Mouse (Mus musculus) bone marrow macrophage, adult 2 months (primary cell): ENCODE results near the gene Mlana.

Experiments used
- CTCF ChIP-seq: IDR thresholded peaks from 2 replicates; pipeline ENCODE4 v1.5.1; 2012; ENCODE audit warnings: low read depth, mild to moderate bottlenecking, low read length, moderate library complexity
- POLR2A ChIP-seq: IDR thresholded peaks from 2 replicates; pipeline ENCODE4 v1.6.1; 2012; ENCODE audit warnings: mild to moderate bottlenecking, low read depth, low read length, borderline replicate concordance

DNA sequence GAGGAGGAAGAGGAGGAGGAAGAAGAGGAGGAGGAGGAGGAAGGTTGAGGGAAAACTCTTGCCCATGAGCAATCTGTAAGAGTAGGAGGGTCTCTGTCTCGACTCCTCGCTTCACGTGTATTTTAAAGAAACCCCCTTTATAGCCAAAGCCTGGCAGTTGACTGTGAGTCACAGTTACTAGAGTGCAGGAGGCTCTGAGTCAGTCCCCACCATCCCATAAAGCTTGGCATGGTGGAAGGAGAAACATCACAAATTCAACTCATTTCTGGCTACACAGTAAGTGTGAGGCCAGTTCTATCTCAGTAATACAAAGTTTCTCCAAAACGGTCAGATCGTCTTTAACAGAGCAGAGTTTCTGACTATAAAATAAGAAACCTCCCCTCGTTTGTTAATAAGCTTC is 27.4 kb upstream of the Mlana start:
- TF ChIP-seq POLR2A (no peak), CTCF (no peak)
